Mouse (Mus musculus): ENCODE data around the gene Emp3. TPM values are rescaled to one million over a fixed set of nuclear protein-coding genes. Genes with fewer than 3 reads are reported as not detected.

Emp3 gene
- polyA plus RNA-seq, 1 experiment from 2014 or later = 316 TPM

DNA sequence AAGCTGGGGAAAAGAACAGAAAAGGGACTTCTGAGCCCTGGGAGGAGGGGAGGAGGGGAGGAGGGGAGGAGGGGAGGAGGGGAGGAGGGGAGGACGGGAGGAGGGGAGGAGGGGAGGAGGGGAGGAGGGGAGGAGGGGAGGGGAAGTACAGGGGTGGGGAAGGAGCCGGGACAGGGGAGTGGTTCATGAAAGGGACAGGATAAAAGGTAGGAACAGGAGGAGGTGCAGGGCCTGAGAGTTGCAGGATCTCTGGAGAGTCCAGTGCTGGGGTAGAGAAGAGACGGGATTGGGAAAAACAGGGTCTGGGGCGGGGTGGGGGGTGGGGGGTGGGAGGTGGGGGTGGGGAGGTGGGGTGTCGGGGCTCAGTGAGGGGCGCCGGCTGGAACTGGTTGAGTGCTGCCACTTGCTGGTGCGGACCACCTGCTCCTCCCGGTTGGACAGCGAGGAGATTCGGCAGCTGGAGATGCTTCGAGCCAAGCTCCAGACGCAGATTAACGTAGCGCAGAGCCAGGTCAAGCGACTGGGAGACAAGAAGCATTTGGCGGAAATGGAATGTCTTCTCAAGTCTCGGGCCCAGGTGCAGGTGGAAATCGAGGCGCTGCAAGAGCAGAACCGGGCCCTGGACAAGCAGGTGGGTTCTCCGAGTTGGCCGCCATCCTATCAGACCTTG lies 7.6 kb upstream of the Emp3 start:
- Histone ChIP-seq H3K4me1 (ENCODE audit: control insufficient read depth, insufficient read depth, low read length) (no peaks in the 10 kb centered on the region), H3K27ac (replicated peaks; ENCODE audit: low read depth, low read length) (no peak overlapping the region), H3K9me3 (ENCODE audit: control insufficient read depth, low read length) (peaks cover 17% of the 10 kb centered on the region), H3K9ac (ENCODE audit: low read depth, low read length) (peak overlapping the region; percentile 30; the same call in 1 of the 2 replicates), H3K27me3 (replicated peaks; ENCODE audit: control insufficient read depth, insufficient read depth, low read length) (no peaks in the 10 kb centered on the region), H3K36me3 (ENCODE audit: control insufficient read depth, insufficient read depth, low read length) (no peaks in the 10 kb centered on the region), H3K4me3 (ENCODE audit: low read depth, low read length) (no peak overlapping the region), H3K4me2 (ENCODE audit: low read depth, low read length) (peak overlapping the region; percentile 33)
- 14% methylated on average over 20 of the region's 23 CpGs for WGBS
- ATAC-seq (ENCODE audit: low read depth) (no peak), DNase-seq (ENCODE audit: low spot score) (peak; percentile 41)

DNA sequence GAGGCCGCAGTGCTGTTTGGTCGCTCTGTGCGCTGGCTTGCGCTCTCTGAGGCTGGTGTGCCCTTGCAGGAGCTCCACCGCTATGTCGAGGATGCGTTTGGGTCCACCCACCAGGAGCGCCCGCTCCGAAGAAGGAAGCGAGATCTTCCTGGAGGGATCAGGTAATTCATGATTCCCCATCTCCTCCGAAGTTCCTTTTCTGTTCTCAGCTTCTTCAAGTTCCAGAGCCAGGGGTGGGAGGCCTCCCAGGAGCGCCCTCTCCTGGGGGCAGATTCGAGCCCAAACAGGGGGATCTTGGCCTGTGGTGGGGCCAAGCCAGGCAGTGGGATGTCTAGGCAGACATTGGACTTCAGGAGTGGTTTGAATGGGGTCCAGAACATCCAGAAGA lies 3.2 kb upstream of the Emp3 start:
- peak overlapping the region; percentile 95; the same call in 1 of the 2 replicates for H3K27ac ChIP-seq (replicated peaks; ENCODE audit: low read depth, low read length)
- H3K27me3 ChIP-seq (replicated peaks; ENCODE audit: control insufficient read depth, insufficient read depth, low read length) = no peaks in the 10 kb centered on the region
- peak overlapping the region; percentile 42 for H3K4me3 ChIP-seq (ENCODE audit: low read depth, low read length)
- 14% methylated on average over 13 of the region's 14 CpGs for WGBS
- no peak for ATAC-seq (ENCODE audit: low read depth)
- peaks cover 19% of the 10 kb centered on the region for H3K4me1 ChIP-seq (ENCODE audit: control insufficient read depth, insufficient read depth, low read length)
- DNase-seq (ENCODE audit: low spot score) = no peak
- H3K4me2 ChIP-seq (ENCODE audit: low read depth, low read length) = peak overlapping the region; percentile 65
- H3K36me3 ChIP-seq (ENCODE audit: control insufficient read depth, insufficient read depth, low read length) = 0 out of 2 replicates have a peak, but pooled peaks cover 2% of the 10 kb centered on the region
- H3K9me3 ChIP-seq (ENCODE audit: control insufficient read depth, low read length) = peaks cover 9% of the 10 kb centered on the region; the same call in 1 of the 2 replicates
- H3K9ac ChIP-seq (ENCODE audit: low read depth, low read length) = 0 out of 2 replicates have a peak overlapping the region, but pooled peaks have one; percentile 15

DNA sequence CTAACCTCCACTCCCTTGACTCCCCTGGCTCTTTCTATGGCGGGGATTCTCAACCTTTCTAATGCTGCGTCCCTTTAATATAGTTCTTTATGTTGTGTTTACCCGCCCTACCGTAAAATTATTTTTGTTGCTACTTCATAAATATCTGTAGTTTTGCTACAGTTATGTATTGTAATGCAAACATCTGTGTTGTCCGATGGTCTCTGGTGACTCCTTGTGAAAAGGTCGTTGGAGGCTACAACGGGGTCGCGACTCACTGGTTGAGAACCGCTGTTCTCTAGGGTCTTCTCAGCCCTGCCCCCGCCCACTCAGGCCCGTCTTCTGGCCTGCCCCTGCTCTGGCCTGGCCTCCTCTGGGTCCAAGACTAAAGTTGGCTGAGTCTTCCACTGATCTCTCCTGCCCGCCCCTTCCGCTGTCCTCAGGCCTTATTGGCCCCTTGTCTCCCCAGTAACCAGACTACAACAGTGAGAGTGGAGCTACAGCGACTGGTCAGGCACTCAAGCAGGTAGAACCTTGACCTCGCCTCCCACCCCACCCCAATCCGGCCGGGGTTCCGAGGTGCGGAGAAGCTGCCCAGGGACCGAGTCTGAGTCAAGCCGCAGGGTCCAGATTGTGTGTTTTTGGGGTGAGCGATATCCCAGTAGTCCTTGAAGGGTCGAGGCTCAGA lies 2.7 kb upstream of the Emp3 start, which contains the start of gene Ccdc114:
Gene Ccdc114, plus strand, starts transcription at position 311 of the 667 bp plus-strand sequence.
- Histone ChIP-seq H3K4me2 (ENCODE audit: low read depth, low read length) (peak within 1 kb of the TSS; percentile 65), H3K9me3 (ENCODE audit: control insufficient read depth, low read length) (peaks cover 9% of the 10 kb centered on the region; the same call in 1 of the 2 replicates), H3K9ac (ENCODE audit: low read depth, low read length) (peak within 1 kb of the TSS; percentile 58), H3K27ac (replicated peaks; ENCODE audit: low read depth, low read length) (peak within 1 kb of the TSS; percentile 95), H3K4me1 (ENCODE audit: control insufficient read depth, insufficient read depth, low read length) (peaks cover 25% of the 10 kb centered on the region), H3K27me3 (replicated peaks; ENCODE audit: control insufficient read depth, insufficient read depth, low read length) (no peaks in the 10 kb centered on the region), H3K36me3 (ENCODE audit: control insufficient read depth, insufficient read depth, low read length) (0 out of 2 replicates have a peak, but pooled peaks cover 7% of the 10 kb centered on the region), H3K4me3 (ENCODE audit: low read depth, low read length) (peak within 1 kb of the TSS; percentile 42)
- DNase-seq (ENCODE audit: low spot score) (peak; percentile 72), ATAC-seq (ENCODE audit: low read depth) (peak; percentile 32)
- WGBS = 8% methylated on average over 24 of the region's 24 CpGs

DNA sequence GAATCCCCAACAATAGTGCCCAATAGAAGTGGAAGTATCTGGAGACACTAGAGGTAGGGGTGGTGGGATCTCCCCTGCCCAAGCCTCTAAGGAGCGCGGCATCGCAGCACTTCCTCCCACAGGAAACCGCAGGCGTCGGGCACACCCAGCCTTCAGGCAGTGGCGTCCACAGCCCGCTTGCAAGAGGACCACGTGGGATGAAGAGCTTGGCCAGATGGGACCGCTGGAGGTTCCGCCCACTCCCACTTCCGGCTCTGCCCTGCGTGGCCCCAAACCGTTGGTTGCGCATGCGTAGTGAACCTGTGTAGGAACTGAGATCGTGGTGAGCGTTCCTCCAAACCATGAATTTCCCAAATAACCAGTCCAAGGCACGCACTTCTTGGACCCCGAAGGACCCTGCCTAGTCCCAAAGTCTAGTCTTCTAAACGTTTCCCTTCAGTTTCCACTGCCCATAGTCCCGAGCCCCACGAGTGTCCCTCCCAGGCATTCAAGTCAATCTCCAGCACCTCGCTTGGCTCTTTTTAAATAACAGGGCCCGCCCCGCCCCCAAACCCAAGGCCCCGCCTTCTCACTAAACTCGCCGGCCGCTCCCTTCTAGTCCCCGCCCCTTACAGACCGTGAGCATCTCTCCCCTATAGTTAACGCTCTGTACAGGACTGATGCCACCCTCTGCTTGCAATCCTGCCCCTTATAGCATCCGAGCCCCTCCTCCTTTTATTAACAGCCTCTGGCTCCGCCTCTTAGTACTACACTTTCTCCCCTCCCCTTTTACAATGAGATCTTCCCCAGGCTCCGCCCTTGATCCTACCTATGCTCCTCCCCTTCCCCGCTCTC lies 1.9 kb upstream of the Emp3 start:
- peak overlapping the region; percentile 58 for H3K9ac ChIP-seq (ENCODE audit: low read depth, low read length)
- peaks cover 9% of the 10 kb centered on the region; the same call in 1 of the 2 replicates for H3K9me3 ChIP-seq (ENCODE audit: control insufficient read depth, low read length)
- H3K4me2 ChIP-seq (ENCODE audit: low read depth, low read length) = peak overlapping the region; percentile 65
- peaks cover 26% of the 10 kb centered on the region for H3K4me1 ChIP-seq (ENCODE audit: control insufficient read depth, insufficient read depth, low read length)
- WGBS = under 1% methylated on average over 36 of the region's 37 CpGs
- peak; percentile 99 for DNase-seq (ENCODE audit: low spot score)
- peaks cover 11% of the 10 kb centered on the region for H3K36me3 ChIP-seq (ENCODE audit: control insufficient read depth, insufficient read depth, low read length)
- peak overlapping the region; percentile 95 for H3K27ac ChIP-seq (replicated peaks; ENCODE audit: low read depth, low read length)
- peak overlapping the region; percentile 42 for H3K4me3 ChIP-seq (ENCODE audit: low read depth, low read length)
- H3K27me3 ChIP-seq (replicated peaks; ENCODE audit: control insufficient read depth, insufficient read depth, low read length) = no peaks in the 10 kb centered on the region
- ATAC-seq (ENCODE audit: low read depth) = peak; percentile 90

DNA sequence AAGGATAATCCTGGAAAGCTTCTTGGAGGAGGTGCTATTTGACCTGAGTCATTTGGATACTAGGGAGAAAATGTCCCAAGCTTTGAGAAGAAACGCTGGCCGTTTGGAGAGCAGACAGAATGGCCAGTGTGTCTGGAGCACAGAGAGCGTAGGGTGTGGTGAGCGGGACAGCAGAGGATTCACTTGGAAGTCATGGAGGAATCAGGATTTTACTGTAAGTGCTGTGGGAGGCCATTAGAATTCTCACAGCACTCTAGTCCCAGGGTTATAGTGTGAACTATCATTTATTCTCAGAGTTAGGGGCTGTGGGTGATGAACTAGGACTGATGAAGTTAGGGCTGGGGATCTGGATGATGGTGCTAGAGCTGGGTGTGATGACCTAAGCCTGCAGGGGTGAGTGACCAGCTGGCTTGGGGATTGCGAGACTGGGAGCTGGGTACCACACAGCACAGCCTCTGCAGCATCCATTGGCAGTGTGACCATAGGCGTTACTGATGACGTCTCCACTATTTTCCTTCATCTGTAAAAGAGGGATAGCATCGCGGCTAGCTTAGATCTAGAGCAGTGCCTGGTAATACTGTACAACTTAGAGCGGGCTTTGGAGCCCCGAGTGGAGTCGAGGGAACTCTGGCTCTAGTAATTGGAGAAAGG lies 871 bp upstream of the Emp3 start:
- Histone ChIP-seq H3K36me3 (ENCODE audit: control insufficient read depth, insufficient read depth, low read length) (peaks cover 17% of the 10 kb centered on the region), H3K27me3 (replicated peaks; ENCODE audit: control insufficient read depth, insufficient read depth, low read length) (no peaks in the 10 kb centered on the region), H3K9ac (ENCODE audit: low read depth, low read length) (peak overlapping the region; percentile 58; the same call in 1 of the 2 replicates), H3K27ac (replicated peaks; ENCODE audit: low read depth, low read length) (peak overlapping the region; percentile 95), H3K4me1 (ENCODE audit: control insufficient read depth, insufficient read depth, low read length) (peaks cover 36% of the 10 kb centered on the region), H3K4me2 (ENCODE audit: low read depth, low read length) (peak overlapping the region; percentile 65), H3K9me3 (ENCODE audit: control insufficient read depth, low read length) (peaks cover 9% of the 10 kb centered on the region; the same call in 1 of the 2 replicates), H3K4me3 (ENCODE audit: low read depth, low read length) (peak overlapping the region; percentile 54; the same call in 1 of the 2 replicates)
- WGBS = 72% methylated on average over 12 of the region's 12 CpGs
- ATAC-seq (ENCODE audit: low read depth) (no peak), DNase-seq (ENCODE audit: low spot score) (no peak)

DNA sequence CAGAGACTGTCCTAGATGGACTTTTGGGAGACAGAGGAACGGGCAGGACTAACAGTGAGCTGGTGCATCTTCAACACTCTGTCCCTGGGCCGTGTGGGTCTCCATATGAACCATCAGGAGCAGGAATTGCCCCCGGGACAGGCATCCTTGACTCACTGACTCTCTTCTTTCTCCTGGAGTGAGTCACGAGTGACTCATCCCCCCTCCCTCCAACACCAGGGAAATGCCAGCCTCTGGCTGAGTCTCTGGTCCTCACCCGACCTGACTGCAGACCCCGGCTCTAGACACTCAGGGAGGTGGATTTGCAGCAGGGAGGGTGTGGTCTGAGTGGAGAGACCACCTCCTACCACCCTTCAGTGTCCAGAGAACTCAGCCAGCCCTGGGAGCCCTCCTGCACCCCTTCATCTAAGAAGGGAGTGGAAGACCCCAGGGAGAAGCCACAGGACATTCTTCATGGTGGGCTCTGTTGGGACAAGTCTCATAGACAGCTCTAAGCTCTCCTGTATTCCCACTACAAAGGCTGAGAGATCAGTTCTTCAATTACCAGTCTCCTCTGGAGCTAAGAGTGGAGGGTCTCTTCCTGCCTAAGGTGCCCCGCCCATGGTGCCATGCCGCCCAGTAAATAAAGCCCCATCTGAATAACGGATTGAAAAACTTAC lies 492 bp downstream of the Emp3 start:
- H3K27ac ChIP-seq (replicated peaks; ENCODE audit: low read depth, low read length) = peak overlapping the region; percentile 95
- WGBS = 35% methylated on average over 9 of the region's 9 CpGs

DNA sequence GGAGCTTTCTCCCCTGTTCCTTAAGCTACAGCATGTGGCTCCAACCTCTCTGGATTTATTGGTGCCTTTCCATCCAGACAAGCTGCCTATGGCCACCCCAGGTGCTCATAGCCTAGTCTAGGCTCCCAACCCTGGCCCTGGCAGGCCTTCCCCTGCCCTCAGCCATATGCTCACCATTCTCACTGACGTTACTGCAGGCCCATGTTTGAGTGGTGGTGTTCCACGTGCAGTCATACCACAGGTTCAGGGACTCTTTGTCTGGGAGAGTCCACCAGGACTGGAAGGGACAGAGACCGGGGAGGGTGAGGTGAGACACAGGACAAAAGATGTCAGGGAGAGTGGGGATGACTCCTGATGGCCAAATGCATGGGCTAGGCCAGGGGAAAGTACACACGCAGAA lies 1.4 kb downstream of the Emp3 start:
- 64% methylated on average over 4 of the region's 4 CpGs for WGBS
- Histone ChIP-seq H3K27me3 (replicated peaks; ENCODE audit: control insufficient read depth, insufficient read depth, low read length) (no peaks in the 10 kb centered on the region), H3K27ac (replicated peaks; ENCODE audit: low read depth, low read length) (peak overlapping the region; percentile 95; the same call in 1 of the 2 replicates), H3K36me3 (ENCODE audit: control insufficient read depth, insufficient read depth, low read length) (peaks cover 17% of the 10 kb centered on the region), H3K9me3 (ENCODE audit: control insufficient read depth, low read length) (0 out of 2 replicates have a peak, but pooled peaks cover 2% of the 10 kb centered on the region), H3K4me2 (ENCODE audit: low read depth, low read length) (peak overlapping the region; percentile 62), H3K4me3 (ENCODE audit: low read depth, low read length) (peak overlapping the region; percentile 54), H3K9ac (ENCODE audit: low read depth, low read length) (peak overlapping the region; percentile 75), H3K4me1 (ENCODE audit: control insufficient read depth, insufficient read depth, low read length) (peaks cover 49% of the 10 kb centered on the region)
- ATAC-seq (ENCODE audit: low read depth) (no peak), DNase-seq (ENCODE audit: low spot score) (no peak)

More for the DNA sequence above, 492 bp downstream of the Emp3 start:
- Histone ChIP-seq H3K4me1 (ENCODE audit: control insufficient read depth, insufficient read depth, low read length) (peaks cover 48% of the 10 kb centered on the region), H3K4me3 (ENCODE audit: low read depth, low read length) (peak overlapping the region; percentile 54), H3K9me3 (ENCODE audit: control insufficient read depth, low read length) (peaks cover 9% of the 10 kb centered on the region; the same call in 1 of the 2 replicates), H3K4me2 (ENCODE audit: low read depth, low read length) (peak overlapping the region; percentile 62), H3K36me3 (ENCODE audit: control insufficient read depth, insufficient read depth, low read length) (peaks cover 17% of the 10 kb centered on the region), H3K9ac (ENCODE audit: low read depth, low read length) (peak overlapping the region; percentile 75), H3K27me3 (replicated peaks; ENCODE audit: control insufficient read depth, insufficient read depth, low read length) (no peaks in the 10 kb centered on the region)
- DNase-seq (ENCODE audit: low spot score) (peak; percentile 67), ATAC-seq (ENCODE audit: low read depth) (no peak)
